Mouse (Mus musculus): ENCODE results near the gene Olfr412. TPM values are rescaled to one million over a fixed set of nuclear protein-coding genes. Genes with fewer than 3 reads are reported as not detected.

Gene Olfr412
- not detected for total RNA-seq (2023)

GRCm38 (mm10) chr11:74361769-74362168 lies at the start of gene Olfr412:
Olfr412 (plus strand) TSS chr11:74362069.

GRCm38 (mm10) chr11:74337931-74338330 lies 23.9 kb upstream of the Olfr412 start, which contains the start of gene Olfr410:
Olfr410 (minus strand) TSS chr11:74338031.

GRCm38 (mm10) chr11:74352550-74352949 lies 9.3 kb upstream of the Olfr412 start, which contains the start of gene Olfr411:
Olfr411 (minus strand) TSS chr11:74352650.

Other genes with a start within 250 kb of the Olfr412 start
- not detected for gene Olfr401, start 248.4 kb upstream of the Olfr412 start, total RNA-seq (2023)
- not detected for gene Olfr402, start 208.5 kb upstream of the Olfr412 start, total RNA-seq (2023)
- gene Olfr403, start 175.8 kb upstream of the Olfr412 start, total RNA-seq (2023): not detected
- gene Olfr43, start 150.7 kb upstream of the Olfr412 start, total RNA-seq (2023): not detected
- not detected for gene Olfr406, start 102.3 kb upstream of the Olfr412 start, total RNA-seq (2023)
- not detected for gene Olfr59, start 78.3 kb upstream of the Olfr412 start, total RNA-seq (2023)
- not detected for gene Olfr410, start 24.0 kb upstream of the Olfr412 start, total RNA-seq (2023)
- under 1 TPM in 1 of 2 experiments, not detected in 1; 0.47 TPM for gene Olfr411, start 9.4 kb upstream of the Olfr412 start, total RNA-seq (2023)
- 100 to 1,000 TPM; 183 to 221 TPM for gene Rap1gap2, start 248.8 kb downstream of the Olfr412 start, total RNA-seq (2023)